Mouse (Mus musculus) T-helper 17 cell (primary cell): Measurements from ENCODE around the gene Fzd5.

ENCODE experiments used
- in situ Hi-C, 2 experiments: fragments of 300-600 bp; cut with MboI, MseI; formaldehyde crosslinking; loops; 1 replicate in 1 of 2; 2 replicates in 1 of 2; pipeline ENCODE4 v1.15.1; 2025; ENCODE audit warnings: high pct_unique_total_duplicates in 2 of 2

The Fzd5 gene

DNA sequence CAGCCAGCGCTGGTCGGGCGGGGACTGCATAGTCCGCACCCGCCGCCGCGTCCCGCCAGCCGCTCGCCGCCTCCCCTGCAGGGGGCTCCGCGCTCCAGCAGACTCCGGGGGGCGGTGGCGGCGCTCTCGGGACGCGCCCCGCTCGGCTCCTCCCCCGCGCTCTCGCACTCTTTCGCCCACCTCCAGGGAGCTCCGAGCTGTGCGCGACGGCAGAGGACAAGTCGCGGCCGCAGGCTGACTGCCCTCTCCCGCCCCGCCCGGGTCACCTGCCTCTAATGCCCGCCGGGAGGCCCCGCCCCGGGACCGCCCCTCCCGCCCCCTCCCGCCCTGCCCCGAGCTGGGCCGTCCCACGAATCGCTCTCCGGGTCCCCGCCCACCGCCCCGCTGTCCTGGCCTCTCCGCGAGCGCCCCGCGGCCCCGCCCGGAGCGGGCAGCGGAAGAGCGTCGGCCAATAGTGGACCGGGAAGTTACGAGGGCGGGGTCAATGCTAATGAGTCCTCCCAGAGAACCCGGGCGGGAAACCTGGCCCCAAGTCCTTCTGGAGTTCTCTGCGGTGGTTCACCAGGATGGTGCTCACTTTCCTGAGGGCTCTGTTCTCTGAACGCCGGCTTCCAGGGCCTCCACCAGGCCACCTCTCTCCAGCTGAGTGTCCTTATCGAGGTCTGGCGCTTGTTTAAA is at the start of gene Fzd5:
Fzd5 (minus strand) TSS at position 250 of the 678 bp plus-strand sequence.
- in situ Hi-C loops: loop anchor here in 1 of 2 experiments (25.0 kb wide), 1 partner anchor 250 kb away; no protein-coding TSS in a partner anchor

DNA sequence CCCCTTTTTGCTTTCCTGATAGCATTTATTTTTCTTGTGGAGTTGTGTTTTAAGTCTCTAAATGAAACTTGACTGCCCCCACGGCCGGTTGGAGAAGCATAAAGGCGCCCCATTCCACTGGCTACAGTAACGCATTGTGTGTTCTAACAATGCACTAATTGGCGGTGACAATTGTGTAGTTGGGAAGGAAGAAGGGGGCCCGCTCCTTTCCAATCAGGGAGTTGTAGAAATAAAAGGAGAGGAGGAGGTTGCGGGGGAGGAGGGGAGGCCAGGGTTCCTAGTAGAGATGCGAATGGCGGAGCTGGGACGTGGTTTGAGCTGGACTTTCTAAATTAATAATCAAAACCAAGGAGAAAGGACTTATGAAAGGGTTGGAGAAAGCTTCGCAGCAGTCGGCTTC is 42.3 kb upstream of the Fzd5 start:
- in situ Hi-C loops: no loop called here

DNA sequence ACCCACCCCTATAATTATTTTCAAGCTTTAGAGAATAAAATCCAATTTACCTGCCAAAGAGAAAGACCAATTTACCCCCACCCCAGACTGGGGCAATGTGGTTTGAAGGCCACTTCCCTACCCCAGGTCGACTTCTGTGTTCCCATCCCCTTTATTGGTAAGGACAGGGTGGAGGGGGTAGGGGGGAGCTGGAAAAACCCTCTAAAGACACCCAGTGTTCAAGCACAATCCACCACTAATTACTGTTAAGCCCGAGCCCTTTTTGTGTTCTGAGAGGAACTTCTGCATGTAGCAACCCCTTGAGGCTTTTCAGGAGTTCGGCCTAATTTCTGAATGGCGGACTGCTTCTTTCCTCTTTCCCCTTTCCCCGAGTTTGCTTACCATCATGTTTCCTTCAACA is 41.9 kb upstream of the Fzd5 start:
- in situ Hi-C loops: no loop called here

DNA sequence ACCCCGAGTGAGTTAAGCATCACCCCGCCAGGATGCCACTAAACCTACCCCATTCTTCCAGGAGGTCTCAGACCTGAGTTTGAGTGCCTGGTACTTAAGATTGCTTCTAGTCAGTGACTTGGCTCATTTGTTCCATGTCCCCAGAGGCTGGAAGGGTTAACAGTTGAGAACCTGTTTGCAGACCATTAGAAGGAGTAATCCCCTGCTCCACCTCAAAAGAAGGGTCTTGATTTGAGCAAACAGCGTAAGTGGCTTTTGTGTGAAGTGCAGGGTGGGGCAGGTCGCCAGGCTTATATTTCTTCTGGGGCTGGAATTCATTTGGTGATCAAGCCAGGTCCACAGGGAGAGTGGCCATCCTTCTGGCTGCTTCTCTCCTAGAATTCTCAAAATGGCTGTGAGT is 35.8 kb upstream of the Fzd5 start:
- in situ Hi-C loops: no loop called here

DNA sequence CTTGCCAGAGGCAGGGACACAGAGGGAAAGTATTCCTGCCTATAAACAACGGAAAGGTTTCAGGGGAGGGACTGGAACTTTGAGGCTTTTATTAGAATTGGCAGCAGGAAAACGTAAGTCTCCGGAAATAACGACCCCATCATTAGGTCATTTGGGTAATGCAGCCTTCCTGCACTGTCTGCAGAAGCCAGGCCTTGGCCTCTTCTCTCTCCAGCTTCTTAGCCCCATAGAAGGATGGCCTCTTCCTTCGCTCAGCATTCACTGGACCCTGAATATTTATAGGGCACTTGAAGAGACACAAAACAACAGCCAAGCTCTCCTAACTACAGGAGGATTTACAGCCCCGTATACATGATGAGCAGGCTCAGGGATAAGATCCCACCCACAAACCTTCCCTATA is 32.6 kb upstream of the Fzd5 start:
- in situ Hi-C loops: no loop called here

DNA sequence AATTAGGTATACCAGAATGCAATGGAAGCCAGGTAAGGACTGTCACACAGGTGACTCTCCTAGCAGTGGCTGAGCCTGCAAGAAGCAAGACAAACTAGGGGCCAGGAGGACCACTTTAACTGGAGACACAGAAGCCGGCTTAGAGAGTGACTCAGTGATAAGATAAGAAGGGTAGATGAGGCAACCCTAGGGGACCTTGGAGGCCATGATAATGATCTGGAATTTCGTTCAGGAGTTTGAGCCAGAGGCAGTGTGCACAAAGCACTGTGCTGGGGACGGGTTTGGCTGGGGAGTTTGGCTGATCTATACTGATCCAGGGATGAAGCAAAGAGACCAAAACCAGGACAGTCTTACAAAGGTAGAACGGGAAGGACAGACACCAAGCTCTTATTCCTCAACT is 24.1 kb upstream of the Fzd5 start:
- in situ Hi-C loops: no loop called here

DNA sequence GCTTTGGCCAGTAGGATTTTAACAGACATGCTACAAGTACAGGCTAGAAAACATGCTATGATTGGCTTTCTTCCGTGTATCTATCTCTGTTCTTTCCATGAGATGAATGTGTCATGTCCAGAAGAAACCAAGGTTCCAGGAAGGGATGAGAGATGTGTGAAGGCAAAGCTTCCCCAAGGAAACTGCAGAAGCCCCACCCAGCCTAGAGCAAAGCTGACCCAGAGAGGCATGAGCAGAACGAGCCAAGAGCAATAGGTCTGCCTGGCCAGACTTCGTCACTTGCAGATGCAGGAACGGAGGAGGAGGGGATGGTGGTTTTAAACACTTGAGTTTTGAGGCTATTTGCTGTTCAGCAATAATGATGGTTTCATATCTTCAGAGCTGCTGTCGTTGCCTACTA is 20.2 kb upstream of the Fzd5 start:
- in situ Hi-C loops: no loop called here

DNA sequence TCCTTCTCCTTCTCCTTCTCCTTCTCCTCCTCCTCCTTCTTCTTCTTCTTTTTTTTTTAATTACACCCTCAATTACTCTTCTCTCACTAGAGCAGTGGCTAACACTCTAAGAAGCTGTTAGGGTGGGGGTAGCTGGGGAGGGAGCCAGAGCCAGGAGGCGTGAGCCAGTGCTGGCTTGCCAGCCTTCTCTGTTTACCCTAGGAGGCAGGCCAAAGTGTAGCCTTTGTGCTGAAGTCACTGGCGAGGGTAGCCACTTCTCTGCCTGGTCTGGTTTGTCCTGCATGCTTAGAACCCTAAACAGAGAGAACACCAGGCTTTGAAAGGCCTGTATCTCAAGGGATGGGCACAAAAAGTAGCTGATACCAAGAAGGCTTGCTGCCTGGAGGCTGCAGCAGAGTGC is 19.7 kb upstream of the Fzd5 start:
- in situ Hi-C loops: no loop called here

DNA sequence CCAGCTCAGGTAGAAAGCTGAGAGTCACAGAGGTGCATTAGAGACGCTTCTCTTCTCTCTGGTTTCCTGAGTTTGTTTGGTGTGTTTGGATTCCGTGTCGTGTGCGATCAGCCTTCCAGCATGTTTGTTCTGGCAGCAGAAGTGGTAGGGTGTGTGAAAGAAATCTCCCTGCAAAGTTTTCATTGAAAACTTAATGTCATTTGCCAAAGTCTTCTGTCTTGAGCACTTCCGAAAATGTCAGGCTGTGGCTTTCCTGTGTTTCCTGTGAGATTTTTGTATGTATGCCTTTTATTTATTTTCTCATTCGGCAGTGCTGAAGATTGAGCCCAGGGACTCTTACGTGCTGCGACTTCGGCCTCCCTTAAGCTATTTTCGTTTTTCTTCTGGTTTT is 19.1 kb upstream of the Fzd5 start:
- in situ Hi-C loops: no loop called here

DNA sequence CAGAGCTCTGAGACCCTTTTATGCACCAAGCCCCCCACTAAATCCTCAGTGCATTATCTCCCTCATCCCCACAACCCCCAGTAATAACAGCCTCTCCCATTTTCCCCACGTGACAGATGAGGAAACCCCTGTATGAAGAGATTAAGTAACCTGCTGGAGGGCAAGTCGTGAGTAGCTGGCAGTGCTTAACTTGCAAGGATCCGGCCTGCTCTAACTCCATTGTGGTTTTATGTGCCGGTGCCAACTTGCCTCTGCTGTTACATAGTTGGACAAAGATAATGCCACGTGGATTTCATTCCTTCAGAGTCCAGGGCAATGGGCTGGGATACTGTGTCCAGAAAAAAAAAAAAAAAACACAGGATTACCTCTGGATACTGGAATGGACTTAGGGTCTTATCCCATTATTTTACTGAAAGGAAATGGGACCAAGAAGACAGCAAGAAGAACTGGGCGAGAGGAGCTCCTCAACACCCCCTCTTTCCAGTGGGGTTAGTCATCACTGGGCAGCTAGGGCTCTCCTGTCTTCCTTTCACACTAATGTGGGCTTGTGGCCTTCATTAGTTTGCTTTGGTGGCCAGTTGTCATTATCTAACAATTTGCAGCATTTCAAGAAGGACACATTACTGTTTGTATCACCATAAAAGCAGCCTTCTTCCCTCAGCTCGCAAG is 18.6 kb upstream of the Fzd5 start:
- in situ Hi-C loops: no loop called here

DNA sequence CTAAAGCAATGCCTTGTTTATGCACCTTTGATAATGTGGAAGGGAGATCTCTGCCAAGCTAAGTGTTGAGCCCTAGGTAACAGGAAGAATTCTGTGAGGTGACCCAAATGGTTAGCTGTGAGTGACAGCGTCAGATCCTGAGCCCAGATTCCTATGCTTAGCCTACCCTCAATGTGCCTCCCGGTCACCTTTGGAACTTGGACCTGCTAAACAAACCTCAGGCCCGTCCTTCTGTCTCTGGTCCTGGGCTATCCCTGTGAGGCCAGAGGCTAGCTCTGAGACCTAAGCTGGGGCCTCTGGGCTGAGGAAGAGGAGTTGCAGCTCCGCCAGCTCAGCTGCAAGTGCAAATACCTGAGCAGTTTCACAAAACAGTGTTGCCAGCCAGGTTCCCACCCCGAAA is 17.1 kb upstream of the Fzd5 start:
- in situ Hi-C loops: no loop called here

DNA sequence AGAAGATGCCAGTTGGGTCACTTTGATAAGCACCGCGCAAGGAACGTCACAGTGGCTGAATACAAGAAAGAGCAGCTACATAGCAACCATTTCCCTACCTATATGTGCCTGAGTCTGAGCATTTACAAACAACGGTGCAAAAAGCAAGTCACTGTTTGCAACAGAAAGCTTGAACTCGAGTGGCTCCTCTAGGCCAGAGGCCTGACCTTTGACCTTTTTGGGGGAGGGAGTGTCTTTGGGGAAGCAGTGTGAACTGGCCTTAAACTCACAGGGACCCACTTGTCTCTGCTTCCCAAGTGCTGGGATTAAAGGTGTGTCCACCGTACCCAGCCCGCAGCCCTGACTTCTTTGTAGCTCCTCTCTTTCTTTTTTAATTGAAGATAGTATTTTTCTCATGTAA is 16.1 kb upstream of the Fzd5 start:
- in situ Hi-C loops: no loop called here

DNA sequence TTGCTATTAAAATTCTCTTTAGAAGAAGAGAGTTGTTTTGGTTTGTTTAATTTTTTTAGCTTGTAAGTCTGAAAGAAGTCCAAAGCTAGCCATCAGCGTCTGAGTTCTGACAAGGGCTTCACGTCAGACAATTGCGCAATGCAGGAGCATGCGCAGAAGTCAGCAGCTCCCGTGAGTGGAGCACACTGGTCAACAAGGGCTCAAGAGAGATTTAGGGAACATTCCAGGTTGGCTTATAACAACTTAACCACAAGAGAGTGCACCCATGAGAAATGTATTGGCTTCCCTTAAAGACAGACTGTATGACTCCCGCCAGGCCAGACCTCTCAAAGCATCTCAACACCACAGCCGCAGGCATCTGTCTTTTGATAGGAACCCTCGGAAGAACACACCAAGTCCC is 15.6 kb upstream of the Fzd5 start:
- in situ Hi-C loops: no loop called here

DNA sequence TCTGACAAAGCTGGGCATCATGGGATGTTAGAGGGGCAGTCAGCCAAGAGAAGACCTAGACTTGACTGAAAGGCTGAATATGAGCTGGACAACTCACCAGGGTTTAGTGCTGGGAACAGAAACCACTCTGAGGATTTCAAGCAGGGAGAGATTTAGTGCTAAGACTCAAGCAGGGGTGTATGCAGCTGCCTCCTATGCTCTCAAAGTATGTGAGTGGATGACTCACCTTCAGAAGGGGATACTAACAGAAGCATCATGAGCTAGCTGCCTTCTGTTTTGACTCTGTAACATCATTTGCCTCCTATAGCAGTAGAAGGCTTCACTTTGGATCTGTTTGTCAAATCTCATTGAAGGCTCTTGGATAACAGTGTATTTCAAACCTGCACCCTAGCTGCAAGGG is 7.1 kb upstream of the Fzd5 start:
- in situ Hi-C loops: loop anchor here in 1 of 2 experiments (25.0 kb wide), 1 partner anchor 243 kb away; no protein-coding TSS in a partner anchor

DNA sequence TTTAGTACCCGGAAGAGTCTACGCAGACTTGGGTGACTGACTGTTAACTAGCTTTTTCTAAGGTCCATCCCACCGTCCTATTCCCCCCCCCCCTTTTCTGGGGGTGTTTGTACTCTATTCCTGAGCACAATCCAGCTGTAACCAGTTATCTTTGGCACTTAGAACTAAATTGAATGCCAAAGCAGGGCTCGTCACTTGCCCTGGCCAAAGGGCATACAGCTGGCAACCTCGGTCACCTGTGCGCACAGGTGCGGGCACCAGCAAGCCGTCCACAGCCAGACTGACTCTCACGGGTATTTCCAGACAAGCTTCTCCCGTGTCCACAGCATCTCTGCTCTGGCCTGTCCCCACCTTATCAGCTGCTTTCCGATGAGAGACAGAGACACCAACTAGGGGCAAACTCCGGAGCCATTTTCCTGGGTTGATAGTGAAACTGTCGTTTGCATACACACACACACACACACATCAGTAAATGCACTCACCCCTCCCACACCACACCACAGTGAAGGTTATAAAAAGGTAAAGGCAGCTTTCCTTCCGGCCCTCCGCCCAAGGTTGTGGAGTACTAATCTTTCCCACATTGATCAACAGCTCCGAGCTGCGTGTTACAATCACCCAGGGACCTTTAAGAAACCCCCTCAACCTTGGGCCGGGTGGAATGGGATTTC is 5.3 kb upstream of the Fzd5 start:
- in situ Hi-C loops: loop anchor here in 1 of 2 experiments (25.0 kb wide), 1 partner anchor 244 kb away; no protein-coding TSS in a partner anchor

DNA sequence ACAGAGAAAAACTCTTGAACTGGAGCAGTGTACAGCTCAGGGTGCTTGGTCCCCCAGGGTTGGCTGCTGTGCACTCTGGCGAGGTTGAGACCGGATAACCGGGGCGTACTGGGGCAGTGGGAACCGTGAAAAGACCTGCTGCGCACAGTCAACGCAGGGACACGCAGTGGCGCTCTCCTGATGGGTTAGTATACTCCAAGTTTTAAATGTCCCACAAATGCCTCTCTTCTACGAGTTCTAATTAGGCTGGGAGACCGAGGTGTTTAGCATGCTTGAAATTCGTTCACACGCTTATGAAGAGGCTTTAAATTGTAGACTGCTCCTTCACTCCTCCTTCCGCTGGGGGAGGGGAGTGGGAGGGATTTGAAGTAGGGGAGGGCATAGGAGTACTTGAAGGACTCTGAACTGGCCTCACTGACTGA is 1.1 kb upstream of the Fzd5 start:
- in situ Hi-C loops: loop anchor here in 1 of 2 experiments (25.0 kb wide), 1 partner anchor 249 kb away; no protein-coding TSS in a partner anchor

DNA sequence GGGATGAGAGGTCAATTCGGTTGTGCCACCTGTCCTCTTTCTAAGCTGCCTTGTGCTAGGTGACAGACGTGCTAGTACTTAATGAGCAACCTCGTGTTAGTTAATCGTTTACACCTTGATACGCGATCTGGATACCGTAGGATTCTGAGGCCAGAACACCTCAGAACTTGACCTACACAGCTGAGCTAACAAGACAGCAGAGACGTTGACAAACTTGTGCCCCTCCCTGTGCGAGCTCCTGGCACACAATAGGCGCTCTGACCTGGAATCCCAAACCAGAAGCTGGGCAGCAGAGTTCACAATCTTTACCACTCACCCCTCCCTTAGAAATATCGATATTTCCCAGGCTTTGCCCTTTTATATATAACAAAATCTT is 617 bp upstream of the Fzd5 start:
- in situ Hi-C loops: loop anchor here in 1 of 2 experiments (25.0 kb wide), 1 partner anchor 249 kb away; no protein-coding TSS in a partner anchor

DNA sequence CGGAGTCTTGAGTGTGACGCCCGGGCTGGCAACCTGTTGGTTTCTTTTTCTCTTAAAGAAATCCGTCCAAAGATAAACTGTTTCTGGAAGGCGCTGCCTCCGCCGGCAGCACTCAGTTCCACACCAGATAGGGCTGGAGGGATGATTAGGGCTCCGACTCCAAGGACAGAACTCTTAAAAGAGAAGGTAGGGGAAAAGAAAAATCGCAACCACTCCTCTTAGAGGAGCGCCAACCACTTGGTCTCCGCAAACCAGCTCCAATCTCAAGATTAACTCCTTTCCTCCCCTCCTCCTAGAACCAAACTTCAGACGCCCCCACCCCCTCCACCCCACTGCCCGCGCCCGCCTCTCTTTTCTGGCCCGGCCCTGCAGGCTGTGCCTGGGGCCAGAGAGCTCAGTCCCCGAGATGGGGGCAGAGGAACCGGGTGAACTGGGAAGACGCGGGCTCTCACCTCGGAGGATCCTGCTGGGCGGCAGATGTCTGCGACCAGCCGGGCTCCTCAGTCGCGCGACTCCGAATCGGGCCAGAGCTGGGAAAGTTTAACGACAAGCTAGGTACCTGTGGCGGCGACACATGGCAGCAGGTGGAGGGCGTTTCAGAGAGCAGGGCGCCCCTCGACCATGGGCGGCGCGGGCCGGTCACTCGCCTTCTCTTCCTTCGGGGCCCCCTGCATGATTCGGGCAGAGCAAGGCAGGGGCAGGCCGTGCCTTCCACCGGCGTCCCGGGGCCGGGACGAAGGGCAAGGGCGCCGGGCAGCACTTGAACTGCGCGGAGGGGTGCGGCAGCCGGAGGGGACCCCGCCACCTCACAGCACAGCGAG is 660 bp downstream of the Fzd5 start:
- in situ Hi-C loops: loop anchor here in 1 of 2 experiments (25.0 kb wide), 1 partner anchor 250 kb away; no protein-coding TSS in a partner anchor

DNA sequence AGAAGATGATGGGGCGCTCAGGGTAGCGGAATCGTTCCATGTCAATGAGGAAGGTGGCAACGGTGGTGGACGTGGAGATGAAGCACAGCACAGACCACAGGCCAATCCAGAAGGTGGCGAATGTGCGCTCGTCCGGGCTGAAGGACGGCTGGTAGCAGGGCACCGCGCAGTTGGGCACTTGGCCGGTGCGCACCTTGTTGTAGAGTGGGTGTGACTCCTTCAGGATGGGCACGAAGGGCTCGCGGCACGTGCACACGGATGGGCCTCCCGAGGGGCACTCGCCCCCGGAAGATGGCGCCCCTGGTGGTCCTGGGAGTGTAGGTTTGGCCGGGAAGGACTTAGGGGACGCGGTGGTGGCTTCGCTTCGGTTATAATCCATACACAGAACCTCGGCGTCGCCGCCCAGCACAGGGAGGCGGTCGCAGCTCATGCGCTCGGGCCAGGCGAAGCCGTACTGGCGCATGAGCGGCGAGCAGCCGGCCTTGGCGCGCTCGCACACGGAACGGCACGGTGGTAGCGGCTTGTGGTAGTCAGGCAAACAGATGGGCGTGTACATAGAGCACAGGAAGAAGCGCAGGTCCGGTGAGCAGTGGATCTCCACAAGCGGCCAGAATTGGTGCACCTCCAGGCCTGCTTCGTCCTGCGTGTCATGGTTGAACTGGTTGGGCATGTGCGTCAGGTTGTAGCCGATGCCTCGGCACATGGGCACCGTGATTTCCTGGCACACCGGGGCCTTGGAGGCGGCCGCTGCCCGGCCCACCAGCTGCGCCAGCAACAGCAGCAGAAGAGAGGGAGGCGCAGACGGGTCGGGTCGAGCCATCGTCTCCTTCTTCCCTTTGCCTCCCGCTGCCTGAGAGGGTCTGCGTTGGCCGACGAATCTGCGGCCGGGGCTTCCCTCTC is 1.5 kb downstream of the Fzd5 start:
- in situ Hi-C loops: loop anchor here in 1 of 2 experiments (25.0 kb wide), 1 partner anchor 251 kb away; no protein-coding TSS in a partner anchor
